Mouse (Mus musculus) bone marrow, adult 2 months (tissue): ENCODE measurements around the gene Mapk10.

Experiments used
- CTCF ChIP-seq: fragments of 200-500 bp; IDR thresholded peaks from 2 replicates; pipeline ENCODE4 v1.5.1; 2011; ENCODE audit warnings: low read length, control low read depth; ENCODE audit not compliant: control insufficient read depth, insufficient read depth
- POLR2A ChIP-seq: fragments of 200-500 bp; IDR thresholded peaks from 2 replicates; pipeline ENCODE4 v1.6.1; 2011; ENCODE audit warnings: low read depth, mild to moderate bottlenecking, control low read depth, low read length, borderline replicate concordance; ENCODE audit not compliant: control insufficient read depth

GRCm38 (mm10) chr5:102946625-102947024, 264.5 kb downstream of the Mapk10 start:
- TF ChIP-seq CTCF (no peak), POLR2A (no peak)
